In genomic region chr11:79992592-79993355, GRCm38 (mm10) we compare ENCODE assay signal across 8 mouse cellular contexts. TPM values are rescaled to one million over a fixed set of nuclear protein-coding genes. Genes with fewer than 3 reads are reported as not detected.
DNase-seq lines count a peak whose midpoint lies in the region; ATAC-seq lines count a peak whose summit lies in the region.

Gene Suz12, plus strand, starts transcription at chr11:79993106.

- peak within 1 kb of the TSS; percentile 75 for H3K27ac ChIP-seq in brown adipose tissue, adult 24 weeks (replicated peaks; ENCODE audit: low read depth, low read length)
- peak within 1 kb of the TSS; percentile 99 for H3K27ac ChIP-seq in heart, embryonic 13.5 days (replicated peaks)
- H3K27ac ChIP-seq in liver, embryonic 12.5 days: peak within 1 kb of the TSS; percentile 99
- H3K27ac ChIP-seq in stomach, embryonic 15.5 days: peak within 1 kb of the TSS; percentile 99

- under 1% methylated on average over 54 of the region's 74 CpGs for WGBS in heart, embryonic 13.5 days
- WGBS in liver, embryonic 12.5 days (ENCODE audit: insufficient replicate concordance): under 1% methylated on average over 72 of the region's 74 CpGs
- WGBS in stomach, embryonic 15.5 days: under 1% methylated on average over 69 of the region's 74 CpGs

- H3K36me3 ChIP-seq in heart, embryonic 13.5 days: peaks cover 18% of the 10 kb centered on the region
- H3K36me3 ChIP-seq in liver, embryonic 12.5 days: peaks cover 18% of the 10 kb centered on the region
- H3K36me3 ChIP-seq in stomach, embryonic 15.5 days: no peaks in the 10 kb centered on the region

- ATAC-seq in heart, embryonic 13.5 days (ENCODE audit: extremely low read depth, insufficient number of reproducible peaks, low FRiP score, low TSS enrichment): peak; percentile 95
- ATAC-seq in liver, embryonic 12.5 days: peak; percentile 91
- peak; percentile 95 for ATAC-seq in stomach, embryonic 15.5 days (ENCODE audit: insufficient read depth, low FRiP score, low read depth)

- no peaks in the 10 kb centered on the region for H3K4me1 ChIP-seq in brown adipose tissue, adult 24 weeks (ENCODE audit: control insufficient read depth, insufficient read depth, insufficient read length, low read length)
- H3K4me1 ChIP-seq in heart, embryonic 13.5 days: peaks cover 4% of the 10 kb centered on the region
- peaks cover 21% of the 10 kb centered on the region for H3K4me1 ChIP-seq in liver, embryonic 12.5 days
- H3K4me1 ChIP-seq in stomach, embryonic 15.5 days: no peaks in the 10 kb centered on the region

- peak; percentile 97 for DNase-seq in CD4-positive, CD25-positive, alpha-beta regulatory T cell, adult 2 months (ENCODE audit: low read depth, low spot score)
- peak; percentile 46 for DNase-seq in fat pad, adult 2 months (ENCODE audit: extremely low read depth, low read depth, low spot score)
- DNase-seq in kidney, postnatal 10 days: peak; percentile 97
- DNase-seq in natural killer cell, adult 2 months (ENCODE audit: low spot score in 2 of 2): peak; percentile 86 to 92

- H3K4me3 ChIP-seq in brown adipose tissue, adult 24 weeks (ENCODE audit: insufficient read depth, low read depth, low read length): peak within 1 kb of the TSS; percentile 95
- peak within 1 kb of the TSS; percentile 80 for H3K4me3 ChIP-seq in heart, embryonic 13.5 days
- peak within 1 kb of the TSS; percentile 90 for H3K4me3 ChIP-seq in liver, embryonic 12.5 days
- peak within 1 kb of the TSS; percentile 89 for H3K4me3 ChIP-seq in stomach, embryonic 15.5 days (replicated peaks)

- H3K9ac ChIP-seq in heart, embryonic 13.5 days: peak within 1 kb of the TSS; percentile 97
- H3K9ac ChIP-seq in liver, embryonic 12.5 days: peak within 1 kb of the TSS; percentile 98
- peak within 1 kb of the TSS; percentile 88 for H3K9ac ChIP-seq in stomach, embryonic 15.5 days

- no peaks in the 10 kb centered on the region for H3K27me3 ChIP-seq in heart, embryonic 13.5 days (replicated peaks)
- H3K27me3 ChIP-seq in liver, embryonic 12.5 days (replicated peaks): no peaks in the 10 kb centered on the region
- no peaks in the 10 kb centered on the region for H3K27me3 ChIP-seq in stomach, embryonic 15.5 days (replicated peaks)

- H3K9me3 ChIP-seq in heart, embryonic 13.5 days: no peaks in the 10 kb centered on the region
- H3K9me3 ChIP-seq in liver, embryonic 12.5 days (replicated peaks): no peaks in the 10 kb centered on the region
- no peaks in the 10 kb centered on the region for H3K9me3 ChIP-seq in stomach, embryonic 15.5 days

- peak within 1 kb of the TSS; percentile 82 for H3K4me2 ChIP-seq in heart, embryonic 13.5 days
- H3K4me2 ChIP-seq in liver, embryonic 12.5 days: peak within 1 kb of the TSS; percentile 86
- H3K4me2 ChIP-seq in stomach, embryonic 15.5 days: peak within 1 kb of the TSS; percentile 80

RNA-seq across cellular contexts. Expression of gene Suz12, which starts in this region (rescaled TPM):
- 15.0 and 20.6 TPM in 2 replicates for polyA plus RNA-seq in brown adipose tissue, adult 24 weeks (2012; ENCODE audit: insufficient read depth, insufficient read length, missing spikeins)
- 13.4 and 13.6 TPM in 2 replicates for polyA plus RNA-seq in heart, embryonic 13.5 days (2015; fragmentation: Nextera tagmentation; extraction: Ambion mirVana)
- 25.1 and 28.0 TPM in 2 replicates for polyA plus RNA-seq in liver, embryonic 12.5 days (2016; fragmentation: Nextera tagmentation; extraction: Ambion mirVana)
- polyA plus RNA-seq in stomach, embryonic 15.5 days (2015; fragmentation: Nextera tagmentation; extraction: Ambion mirVana): 21.3 and 22.1 TPM in 2 replicates

Comparison
In these comparisons a context has a peak if more than half of its experiments do, and no peak if none do; other contexts are left out.
1. Peak in every context shown above with its lines: DNase-seq, ATAC-seq, H3K4me3 ChIP-seq and H3K27ac ChIP-seq.
2. DNase-seq: peak in every context shown above with its lines; median percentile 97 in CD4-positive, CD25-positive, alpha-beta regulatory T cell, adult 2 months; 97 in kidney, postnatal 10 days; 89 in natural killer cell, adult 2 months; 46 in fat pad, adult 2 months.